Mouse (Mus musculus) spleen, postnatal 14 days (tissue): ENCODE data around the gene Trim54.

ENCODE experiments used
- DNase-seq, 2 experiments: peaks; one replicate each; pipeline ENCODE4 v3.0.0; 2021 to 2022; ENCODE audit warnings: low spot score in 2 of 2

Trim54 gene

DNA sequence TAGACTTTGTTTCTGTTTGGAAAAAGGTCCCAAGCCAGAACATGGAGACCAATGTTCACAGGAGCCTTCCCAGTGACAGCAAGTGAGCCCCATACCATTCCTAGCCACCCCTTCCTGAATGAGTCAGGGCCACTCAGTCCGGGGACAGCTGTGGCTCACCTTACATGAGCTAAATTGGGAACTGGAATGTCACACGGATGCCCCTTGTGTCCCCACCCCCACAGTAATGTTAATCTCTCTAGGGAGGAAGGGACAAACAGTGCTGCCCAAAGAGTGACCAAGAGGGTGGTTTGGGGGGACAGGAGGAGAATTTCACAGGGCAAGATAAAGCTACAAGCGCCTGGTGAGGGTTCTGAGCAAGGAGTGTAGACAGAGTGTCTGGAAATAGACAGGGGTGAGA is at the start of gene Trim54:
TSS of gene Trim54 (plus strand) at position 359 of the 400 bp plus-strand sequence.
- DNase-seq, result no peak

DNA sequence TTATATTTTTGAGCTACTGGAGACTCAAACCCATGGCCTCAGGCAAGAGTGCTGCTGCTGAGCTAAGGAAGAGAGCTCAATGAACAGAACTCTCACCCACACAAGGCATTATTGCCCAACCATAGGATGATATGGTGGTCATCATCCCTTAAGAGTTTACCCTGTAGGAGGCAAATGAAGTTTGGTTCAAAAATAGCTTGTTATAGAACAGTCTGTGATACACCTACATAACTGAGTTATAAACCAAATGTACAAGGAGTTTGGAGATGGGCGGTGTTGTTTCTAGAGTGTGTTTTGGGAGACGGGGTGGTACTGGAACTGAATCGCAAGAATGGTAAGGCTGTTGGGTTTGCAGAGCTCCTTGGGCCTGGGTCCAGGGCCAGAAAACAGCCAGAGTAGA is 46.7 kb upstream of the Trim54 start:
- no peak for DNase-seq

GRCm38 (mm10) chr5:31071059-31071458 is 45.5 kb upstream of the Trim54 start:
- no peak for DNase-seq

DNA sequence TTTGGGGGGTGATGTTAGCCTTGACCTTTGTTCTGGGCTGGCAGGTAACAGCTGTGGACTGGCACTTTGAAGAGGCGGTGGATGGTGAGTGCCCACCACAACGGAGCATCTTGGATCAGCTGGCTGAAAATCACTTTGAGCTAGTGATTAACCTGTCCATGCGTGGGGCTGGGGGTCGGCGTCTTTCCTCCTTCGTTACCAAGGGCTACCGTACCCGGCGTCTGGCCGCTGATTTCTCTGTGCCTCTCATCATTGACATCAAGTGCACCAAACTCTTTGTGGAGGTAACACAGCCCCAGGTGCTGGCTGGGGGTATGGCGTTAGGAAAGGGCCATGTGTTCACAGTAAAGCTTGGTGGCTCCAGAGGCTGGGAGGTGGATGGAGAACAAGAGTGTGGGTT is 44.7 kb upstream of the Trim54 start:
- no peak for DNase-seq

DNA sequence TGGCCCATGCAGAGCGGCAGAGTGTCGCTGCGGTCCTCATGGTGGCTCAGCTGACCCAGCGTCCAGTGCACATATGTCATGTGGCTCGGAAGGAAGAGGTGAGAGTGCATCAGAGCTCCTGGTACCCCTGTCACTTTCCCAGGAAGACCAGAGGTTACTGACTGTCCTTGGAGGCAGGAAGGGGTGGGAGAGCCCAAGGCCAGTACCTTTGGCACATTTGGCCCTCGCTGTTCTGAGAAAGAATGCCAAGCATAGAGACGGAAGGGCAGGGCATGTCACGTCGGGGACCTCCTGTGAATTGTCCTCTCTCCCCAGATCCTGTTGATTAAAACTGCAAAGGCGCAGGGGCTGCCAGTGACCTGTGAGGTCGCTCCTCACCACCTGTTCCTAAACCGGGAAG is 43.3 kb upstream of the Trim54 start:
- DNase-seq, result no peak

- DNase-seq, result no peak
Measured at GRCm38 (mm10) chr5:31076346-31076745, 40.2 kb upstream of the Trim54 start.

DNA sequence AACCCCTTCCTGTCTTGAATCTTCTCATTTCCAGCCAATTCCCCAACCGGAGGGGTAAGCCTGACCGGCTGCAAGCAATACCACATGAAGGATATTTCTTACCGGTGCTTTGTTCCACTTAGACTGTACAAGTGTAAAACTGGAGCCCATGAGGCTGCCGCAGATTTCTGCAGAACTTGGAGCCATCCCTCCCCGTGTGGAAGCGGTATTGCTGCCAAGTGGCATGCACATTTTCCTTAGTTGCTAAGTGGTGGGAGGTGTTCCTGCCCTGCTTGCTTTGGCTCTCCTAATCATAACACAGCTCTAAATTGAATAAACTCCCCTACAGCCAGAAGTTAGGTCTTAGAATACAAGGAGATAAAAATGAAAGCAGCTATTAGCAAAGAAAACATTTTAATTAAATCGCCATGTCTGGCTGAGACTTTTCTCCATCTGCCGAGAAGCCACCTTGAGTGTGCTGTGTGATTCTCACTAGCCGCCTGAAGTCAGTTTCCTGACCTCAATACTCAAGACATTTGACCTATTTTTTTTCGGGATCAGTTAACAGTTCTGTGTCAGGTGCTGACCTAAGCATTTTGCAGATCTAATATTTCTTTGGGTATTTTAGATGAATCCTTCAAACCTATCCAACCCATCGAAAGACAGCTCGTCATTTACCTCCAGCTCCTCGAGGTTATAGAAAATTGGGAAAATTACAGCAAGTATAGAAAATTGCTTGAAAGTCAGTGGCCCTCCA is 36.3 kb upstream of the Trim54 start:
- no peak for DNase-seq

DNA sequence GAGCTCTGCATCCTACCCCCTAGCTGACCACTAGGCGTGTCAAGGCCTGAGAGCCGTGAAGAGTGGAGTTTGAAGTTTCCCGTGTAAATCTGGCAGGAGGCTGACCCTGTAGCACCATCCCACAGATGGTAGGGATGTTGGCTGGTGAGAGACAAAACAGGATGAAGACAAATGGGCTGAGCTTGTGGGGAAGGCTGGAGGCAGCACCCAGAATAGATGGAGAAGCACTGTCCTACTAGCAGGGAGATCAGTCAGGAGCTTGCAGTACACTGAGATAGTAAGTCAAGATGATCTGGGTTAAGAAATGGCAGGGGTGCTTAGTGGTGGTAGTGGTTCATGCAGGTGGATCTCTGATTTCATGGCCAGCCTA is 35.7 kb upstream of the Trim54 start:
- no peak for DNase-seq

DNA sequence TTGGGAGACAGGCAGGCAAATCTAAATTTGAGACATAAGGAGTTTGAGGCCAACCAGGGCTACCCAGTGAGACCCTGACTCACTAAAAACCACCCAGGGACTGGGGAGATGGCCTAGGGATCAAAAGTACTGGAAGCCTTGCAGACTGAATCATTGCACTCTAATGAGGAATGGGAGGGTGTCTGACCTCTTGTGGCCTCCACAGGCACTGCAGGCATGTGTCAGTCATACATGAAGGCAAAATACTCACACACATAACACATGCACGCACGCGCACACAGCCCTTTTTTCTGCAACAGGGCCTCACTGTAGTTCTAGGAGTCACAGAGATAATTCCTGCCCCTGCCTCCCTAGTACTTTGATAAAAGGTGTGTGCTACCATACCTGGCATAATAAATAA is 35.1 kb upstream of the Trim54 start:
- DNase-seq, result peak in 1 of 2 experiments; percentile 51

DNA sequence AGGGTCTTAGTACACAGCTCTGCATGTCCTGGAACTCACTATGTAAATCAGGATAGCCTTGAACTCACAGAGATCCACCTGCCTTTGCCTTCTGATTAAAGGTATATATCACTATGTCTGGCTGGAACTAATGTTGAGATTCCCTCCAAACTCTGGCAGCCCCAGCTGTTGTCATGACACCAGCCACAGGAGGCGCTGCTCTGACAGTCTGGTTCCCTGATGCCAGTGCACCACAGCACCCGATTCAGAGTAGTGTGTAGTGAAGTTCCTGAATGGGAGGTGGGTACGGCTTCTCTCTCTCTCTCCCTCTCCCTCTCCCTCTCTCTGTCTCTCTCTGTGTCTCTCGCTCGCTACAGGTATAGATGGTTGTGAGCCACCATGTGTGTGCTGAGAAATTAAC is 34.2 kb upstream of the Trim54 start:
- DNase-seq, result peak; percentile 39 to 73

GRCm38 (mm10) chr5:31082935-31083625 is 33.4 kb upstream of the Trim54 start:
- DNase-seq, result no peak

GRCm38 (mm10) chr5:31083949-31084348 is 32.6 kb upstream of the Trim54 start:
- peak in 1 of 2 experiments; percentile 15 for DNase-seq

DNA sequence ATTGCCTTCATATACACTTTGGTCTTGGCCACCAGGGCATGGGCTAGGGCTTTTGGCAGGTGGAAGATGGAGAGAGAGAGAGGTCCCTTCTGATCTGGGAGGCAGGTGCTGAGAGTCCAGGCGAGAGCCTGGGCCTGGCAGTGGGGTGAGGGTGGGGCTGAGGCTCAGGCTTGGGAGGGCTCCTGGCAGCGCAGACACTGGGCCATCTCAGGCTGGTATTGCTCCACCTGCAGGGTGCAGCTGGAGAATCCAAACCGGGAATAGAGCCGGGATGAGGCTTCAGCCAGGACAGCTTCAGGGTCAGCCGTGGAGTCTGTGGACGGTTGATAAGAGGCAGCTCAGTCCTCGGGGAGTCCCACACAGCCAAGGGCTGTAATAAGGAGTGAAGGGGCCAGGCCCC is 29.9 kb upstream of the Trim54 start:
- DNase-seq, result no peak

DNA sequence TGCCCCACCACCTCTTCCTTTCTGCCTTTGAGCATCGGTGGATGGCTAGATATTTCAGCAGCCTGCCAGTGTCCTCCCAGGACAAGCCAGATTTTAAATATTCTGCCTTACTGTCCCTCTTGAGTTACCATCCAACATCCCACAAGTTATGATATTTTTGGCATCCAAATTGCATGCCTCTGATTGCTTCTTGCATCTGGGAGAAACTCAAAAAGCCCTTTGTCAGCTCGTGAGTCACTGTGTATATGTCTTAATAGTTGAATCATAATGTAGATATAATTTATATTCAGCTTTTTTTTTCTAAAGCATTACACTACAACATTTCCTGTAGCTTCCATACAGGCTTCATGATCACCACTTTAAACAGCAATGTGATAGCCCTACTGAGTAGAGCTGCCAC is 29.4 kb upstream of the Trim54 start:
- no peak for DNase-seq

GRCm38 (mm10) chr5:31092231-31092975 is 24.1 kb upstream of the Trim54 start:
- DNase-seq, result no peak

GRCm38 (mm10) chr5:31093151-31094041 is 23.1 kb upstream of the Trim54 start:
- no peak for DNase-seq

GRCm38 (mm10) chr5:31094100-31094798 is 22.3 kb upstream of the Trim54 start:
- no peak for DNase-seq

- DNase-seq, result peak in 1 of 2 experiments; percentile 44
Measured at GRCm38 (mm10) chr5:31094799-31095691, 21.5 kb upstream of the Trim54 start.

- no peak for DNase-seq
Measured at GRCm38 (mm10) chr5:31095711-31096480, 20.6 kb upstream of the Trim54 start.
